Mouse (Mus musculus) lung, embryonic 14.5 days (tissue): ENCODE results near the gene Prpf4. TPM values are rescaled to one million over a fixed set of nuclear protein-coding genes. Genes with fewer than 3 reads are reported as not detected.

ENCODE experiments used
- ATAC-seq: fragments of 200-750 bp; cut with Nextera tagmentation; 2 replicates; pipeline ENCODE4 v1.8.0; 2017; ENCODE audit warnings: mild to moderate bottlenecking, moderate TSS enrichment, moderate library complexity; ENCODE audit not compliant: insufficient read depth
- DNase-seq: peaks from one replicate; pipeline ENCODE4 v3.0.0-alpha.2; 2015
- H3K27ac ChIP-seq: fragments of 300-500 bp; sonication (generic); 2 replicates; pipeline ENCODE4 v1.5.1; 2014; ENCODE audit warnings: low read depth, mild to moderate bottlenecking, moderate library complexity
- H3K27me3 ChIP-seq: fragments of 300-500 bp; sonication (generic); 2 replicates; pipeline ENCODE4 v1.6.1; 2014; ENCODE audit warnings: low read length, control low read depth; ENCODE audit not compliant: insufficient read depth
- H3K36me3 ChIP-seq: fragments of 300-500 bp; sonication (generic); 2 replicates; pipeline ENCODE4 v1.6.1; 2014; ENCODE audit warnings: control low read depth; ENCODE audit not compliant: insufficient read depth
- H3K4me1 ChIP-seq: fragments of 300-500 bp; sonication (generic); 2 replicates; pipeline ENCODE4 v1.6.1; 2014; ENCODE audit warnings: antibody characterized with exemption, control low read depth; ENCODE audit not compliant: insufficient read depth
- H3K4me2 ChIP-seq: fragments of 300-500 bp; sonication (generic); 2 replicates; pipeline ENCODE4 v1.6.1; 2014; ENCODE audit warnings: mild to moderate bottlenecking
- H3K4me3 ChIP-seq: fragments of 300-500 bp; sonication (generic); 2 replicates; pipeline ENCODE4 v1.5.1; 2014; ENCODE audit warnings: low read depth, low read length
- H3K9ac ChIP-seq: fragments of 300-500 bp; sonication (generic); 2 replicates; pipeline ENCODE4 v1.6.1; 2014
- H3K9me3 ChIP-seq: fragments of 300-500 bp; sonication (generic); 2 replicates; pipeline ENCODE4 v1.6.1; 2016; ENCODE audit warnings: low read depth, low read length, control low read depth
- CTCF ChIP-seq: IDR thresholded peaks from 2 replicates; pipeline ENCODE4 v1.5.1; 2016; ENCODE audit warnings: antibody characterized with exemption, low read depth
- WGBS: fragments of 180-500 bp; shearing (Covaris S2); extraction: QIAGEN DNeasy Blood & Tissue Kit; methylation state at CpG from one replicate; pipeline ENCODE4 v1.1.7; 2014; 5-methylcytosine and 5-hydroxymethylcytosine counted together
- polyA plus RNA-seq: library from polyadenylated mRNA; unstranded; fragments of >200 nt; fragmentation: Nextera tagmentation; extraction: Ambion mirVana; gene quantifications from 2 replicates; pipeline ENCODE4 v1.2.1, GENCODE M21; 2014

Prpf4 gene
- polyA plus RNA-seq, 1 experiment from 2014 or later: 32.9 TPM

DNA sequence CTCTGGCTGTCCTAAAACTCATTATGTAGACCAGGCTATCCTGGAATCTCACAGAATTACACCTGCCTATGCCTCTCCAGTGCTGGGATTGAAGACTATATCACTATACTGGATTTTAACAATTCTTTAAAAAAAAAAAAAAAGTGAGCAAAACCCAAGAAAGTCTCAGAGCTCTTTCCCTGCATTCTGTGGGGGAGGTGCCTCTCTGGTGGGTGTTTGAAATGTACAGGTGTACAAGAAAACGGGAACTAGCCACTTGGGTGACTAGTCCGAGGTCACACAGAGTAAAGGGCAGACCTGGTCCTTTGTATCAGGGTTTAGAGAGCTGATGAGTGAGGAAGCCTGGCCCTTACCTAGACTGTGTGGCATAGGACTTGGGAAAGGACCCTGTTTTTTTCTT is 46.2 kb upstream of the Prpf4 start:
- ATAC-seq: no peak
- Histone ChIP-seq H3K9me3 (no peaks in the 10 kb centered on the region), H3K4me3 (no peak overlapping the region), H3K27ac (no peak overlapping the region), H3K27me3 (no peaks in the 10 kb centered on the region), H3K9ac (no peak overlapping the region), H3K4me1 (0 out of 2 replicates have a peak, but pooled peaks cover 7% of the 10 kb centered on the region), H3K36me3 (no peaks in the 10 kb centered on the region), H3K4me2 (peak overlapping the region; percentile 70)
- TF ChIP-seq CTCF: no peak
- WGBS: 74% methylated on average over 2 of the region's 2 CpGs
- DNase-seq: no peak

- Histone ChIP-seq H3K9me3 (no peaks in the 10 kb centered on the region), H3K4me3 (no peak overlapping the region), H3K4me1 (0 out of 2 replicates have a peak, but pooled peaks cover 7% of the 10 kb centered on the region), H3K36me3 (no peaks in the 10 kb centered on the region), H3K4me2 (no peak overlapping the region), H3K27ac (no peak overlapping the region), H3K27me3 (no peaks in the 10 kb centered on the region), H3K9ac (no peak overlapping the region)
- 75% methylated on average over 8 of the region's 8 CpGs for WGBS
- no peak for ATAC-seq
- TF ChIP-seq CTCF: no peak
- DNase-seq: no peak
Measured at GRCm38 (mm10) chr4:62364299-62364698, 44.3 kb upstream of the Prpf4 start.

DNA sequence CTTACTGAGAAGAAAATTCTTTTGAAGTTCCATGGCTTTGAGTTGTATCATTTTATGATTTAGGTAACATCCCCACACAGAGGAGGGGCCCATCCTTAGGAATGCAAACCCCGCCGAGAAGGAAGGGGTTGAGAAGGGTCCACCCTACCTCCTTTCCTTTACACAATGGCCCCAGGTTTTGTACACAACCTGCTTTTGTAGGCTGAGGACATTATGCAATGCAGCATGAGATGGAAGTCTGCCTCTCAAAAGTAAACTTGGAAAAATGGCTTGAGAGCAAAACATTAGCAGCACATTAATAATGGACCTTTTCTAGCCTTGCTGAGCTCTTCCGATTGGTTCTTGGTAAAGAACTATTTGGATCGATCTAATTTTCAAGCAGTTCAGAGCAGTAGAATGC is 42.3 kb upstream of the Prpf4 start:
- 0 out of 2 replicates have a peak, but pooled peaks have one; percentile 35 for ATAC-seq
- Histone ChIP-seq H3K27ac (no peak overlapping the region), H3K36me3 (no peaks in the 10 kb centered on the region), H3K27me3 (no peaks in the 10 kb centered on the region), H3K4me3 (no peak overlapping the region), H3K4me1 (0 out of 2 replicates have a peak, but pooled peaks cover 7% of the 10 kb centered on the region), H3K4me2 (no peak overlapping the region), H3K9me3 (no peaks in the 10 kb centered on the region), H3K9ac (no peak overlapping the region)
- 69% methylated on average over 4 of the region's 4 CpGs for WGBS
- no peak for DNase-seq
- no peak for TF ChIP-seq CTCF

DNA sequence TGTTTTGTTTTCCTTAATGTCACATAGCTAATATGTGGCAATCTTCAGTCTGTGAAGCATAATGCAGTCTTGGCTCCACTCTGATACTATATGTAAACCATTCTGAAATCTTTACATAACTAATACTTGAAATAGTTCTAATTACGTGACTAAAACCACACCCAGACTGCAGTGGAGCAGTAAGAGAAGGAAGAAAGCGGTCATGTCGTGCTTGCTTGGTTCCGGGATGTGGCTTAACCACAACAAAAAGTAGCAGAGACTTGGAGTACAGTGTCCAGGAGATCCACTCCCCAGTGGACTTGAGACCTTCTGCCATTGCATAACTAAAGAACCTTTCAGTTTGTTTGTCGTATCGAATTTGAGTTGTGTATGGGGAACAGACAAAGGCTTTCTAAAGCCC is 41.0 kb upstream of the Prpf4 start:
- H3K27me3 ChIP-seq: no peaks in the 10 kb centered on the region
- no peaks in the 10 kb centered on the region for H3K4me1 ChIP-seq
- TF ChIP-seq CTCF: no peak
- no peak overlapping the region for H3K4me2 ChIP-seq
- H3K27ac ChIP-seq: no peak overlapping the region
- no peak for ATAC-seq
- H3K9ac ChIP-seq: no peak overlapping the region
- 84% methylated on average over 6 of the region's 6 CpGs for WGBS
- H3K4me3 ChIP-seq: no peak overlapping the region
- no peaks in the 10 kb centered on the region for H3K36me3 ChIP-seq
- no peak for DNase-seq
- H3K9me3 ChIP-seq: no peaks in the 10 kb centered on the region

DNA sequence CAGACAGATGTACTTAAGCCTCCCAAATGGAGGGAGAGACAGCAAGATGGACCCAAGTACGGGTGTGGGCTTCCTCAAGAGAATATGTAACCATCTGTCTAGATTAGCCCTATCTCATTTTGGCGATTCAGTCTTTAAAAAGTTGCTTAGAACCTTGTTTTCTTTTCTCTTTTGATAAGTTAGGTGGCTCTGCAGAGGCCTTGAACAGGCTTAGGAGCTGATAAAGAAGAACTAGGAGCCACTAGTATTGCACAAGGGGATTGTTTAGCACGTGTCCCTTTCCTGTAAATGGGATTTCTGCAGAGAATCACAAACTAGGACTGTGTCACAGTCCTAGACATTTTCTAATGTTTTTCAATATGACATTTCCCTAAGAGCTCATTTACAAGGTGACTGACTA is 39.5 kb upstream of the Prpf4 start:
- no peak overlapping the region for H3K27ac ChIP-seq
- H3K36me3 ChIP-seq: no peaks in the 10 kb centered on the region
- DNase-seq (no peak), ATAC-seq (no peak)
- 49% methylated on average over 3 of the region's 3 CpGs for WGBS
- H3K27me3 ChIP-seq: no peaks in the 10 kb centered on the region
- H3K4me2 ChIP-seq: no peak overlapping the region
- TF ChIP-seq CTCF: no peak
- H3K9ac ChIP-seq: no peak overlapping the region
- H3K9me3 ChIP-seq: no peaks in the 10 kb centered on the region
- H3K4me3 ChIP-seq: no peak overlapping the region
- no peaks in the 10 kb centered on the region for H3K4me1 ChIP-seq

DNA sequence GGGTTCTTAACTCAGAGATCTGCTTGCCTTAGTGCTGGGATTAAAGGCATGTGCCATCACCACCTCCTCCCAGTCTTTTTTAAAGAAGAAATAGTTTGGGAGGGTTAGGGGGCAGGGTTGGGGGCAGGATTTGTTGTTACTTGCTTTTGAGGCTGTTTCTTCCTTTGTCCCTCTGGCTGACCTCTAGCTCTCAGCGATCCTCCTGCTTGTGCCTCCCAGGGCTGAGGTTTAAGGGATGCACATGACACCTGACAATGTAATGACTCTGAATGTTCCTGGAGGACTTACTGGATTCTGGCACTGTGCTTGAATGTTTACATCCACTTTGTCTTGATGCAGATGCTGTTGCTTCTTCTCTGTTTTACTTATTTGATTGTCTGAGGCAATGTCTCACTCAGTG is 36.2 kb upstream of the Prpf4 start:
- H3K9me3 ChIP-seq: no peaks in the 10 kb centered on the region
- no peaks in the 10 kb centered on the region for H3K36me3 ChIP-seq
- WGBS: 56% methylated on average over 1 of the region's 1 CpGs
- DNase-seq (no peak), ATAC-seq (no peak)
- no peak for TF ChIP-seq CTCF
- H3K27me3 ChIP-seq: no peaks in the 10 kb centered on the region
- H3K9ac ChIP-seq: no peak overlapping the region
- no peak overlapping the region for H3K27ac ChIP-seq
- H3K4me2 ChIP-seq: no peak overlapping the region
- no peaks in the 10 kb centered on the region for H3K4me1 ChIP-seq
- H3K4me3 ChIP-seq: no peak overlapping the region

DNA sequence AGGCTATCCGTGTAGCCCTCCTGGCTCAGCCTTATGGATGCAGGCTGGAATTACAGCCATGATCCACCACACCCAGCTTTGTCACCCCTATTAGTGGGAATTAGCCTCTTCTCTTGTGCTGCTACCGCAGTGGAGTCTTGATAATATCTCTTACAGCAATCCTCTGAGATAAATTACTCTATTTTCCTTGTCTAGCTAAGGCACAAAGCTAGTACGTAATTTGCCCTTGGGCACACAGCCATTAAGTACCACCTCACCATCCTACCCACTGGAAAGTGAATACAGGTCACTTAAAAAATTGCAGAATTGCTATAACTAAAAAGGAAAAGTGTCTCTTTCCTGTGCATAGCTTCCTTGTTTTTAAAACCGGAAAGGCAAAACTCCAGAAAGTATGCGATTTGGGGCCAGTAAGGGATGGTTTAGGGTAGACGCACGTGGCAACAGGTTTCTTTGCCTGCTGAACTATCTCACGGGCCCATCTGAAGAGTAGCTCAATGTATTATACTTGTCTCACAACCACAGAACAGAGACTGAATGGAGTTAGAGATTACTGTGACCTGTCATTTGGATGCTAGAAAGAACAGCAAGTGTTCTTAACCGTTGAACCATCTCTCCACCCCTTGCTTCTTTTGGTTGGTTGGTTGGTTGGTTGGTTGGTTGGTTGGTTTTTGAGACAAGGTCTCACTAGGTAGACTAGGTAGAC is 35.6 kb upstream of the Prpf4 start:
- Histone ChIP-seq H3K4me1 (no peaks in the 10 kb centered on the region), H3K27ac (no peak overlapping the region), H3K27me3 (no peaks in the 10 kb centered on the region), H3K9me3 (no peaks in the 10 kb centered on the region), H3K4me3 (no peak overlapping the region), H3K36me3 (no peaks in the 10 kb centered on the region), H3K9ac (no peak overlapping the region), H3K4me2 (no peak overlapping the region)
- no peak for TF ChIP-seq CTCF
- 87% methylated on average over 9 of the region's 9 CpGs for WGBS
- no peak for ATAC-seq
- no peak for DNase-seq
